Mouse (Mus musculus) neural tube, embryonic 15.5 days (tissue): ENCODE data around the gene 5730522E02Rik. TPM values are rescaled to one million over a fixed set of nuclear protein-coding genes. Genes with fewer than 3 reads are reported as not detected.

Experiments used
- microRNA-seq: library from miRNA; unstranded; fragments of <30 nt; microRNA quantifications from one replicate; pipeline ENCODE4, GENCODE M21; 2017
- polyA plus RNA-seq: library from polyadenylated mRNA; unstranded; fragments of >200 nt; fragmentation: Nextera tagmentation; extraction: Ambion mirVana; gene quantifications from 2 replicates; pipeline ENCODE4 v1.2.1, GENCODE M21; 2015

Gene 5730522E02Rik
- polyA plus RNA-seq, 1 experiment from 2014 or later: 15.0 TPM

Small RNAs within 50 kb of the gene (microRNA-seq; reads per million reads assigned to microRNA genes)
- not detected for gene Mir6372

Other genes starting within 250 kb of the 5730522E02Rik start
- 13.4 and 17.1 TPM in 2 replicates for gene Fancl, start 175.4 kb upstream of the 5730522E02Rik start, polyA plus RNA-seq